Mouse (Mus musculus): ENCODE data around the gene Gm18596.

GRCm38 (mm10) chr10:77713734-77714133, 28.7 kb downstream of the Gm18596 start:
- TF ChIP-seq POLR2A (IDR thresholded peaks at IDR 0.05; ENCODE audit: insufficient read depth, low read depth, low read length) (no peak), CTCF (IDR thresholded peaks at IDR 0.05; ENCODE audit: insufficient read depth, low read depth, low read length) (no peak)

Measured in olfactory bulb, adult 2 months (tissue).